Mouse (Mus musculus) spleen, postnatal 4 days (tissue): Measurements from ENCODE around the gene Gm9944.

Experiments used
- DNase-seq, 2 experiments: peaks; one replicate each; pipeline ENCODE4 v3.0.0; 2022; ENCODE audit warnings: low spot score in 2 of 2

The Gm9944 gene

GRCm38 (mm10) chr4:144453217-144453616 is at the start of gene Gm9944:
Gene Gm9944 (minus strand): TSS chr4:144453317.
- no peak for DNase-seq

GRCm38 (mm10) chr4:144493331-144493730 is 40.2 kb upstream of the Gm9944 start:
- no peak for DNase-seq

GRCm38 (mm10) chr4:144468091-144468490 is 15.0 kb upstream of the Gm9944 start:
- DNase-seq, result no peak

- DNase-seq, result no peak
These were observed 12.1 kb upstream of the Gm9944 start for GRCm38 (mm10) chr4:144465206-144465605.

- no peak for DNase-seq
These were observed 10.5 kb upstream of the Gm9944 start, which contains the start of gene Aadacl3 for GRCm38 (mm10) chr4:144463656-144464055. Gene Aadacl3 (minus strand): TSS chr4:144463756.

GRCm38 (mm10) chr4:144448546-144448945 is 4.6 kb downstream of the Gm9944 start:
- no peak for DNase-seq

- DNase-seq, result no peak
These were observed 11.5 kb downstream of the Gm9944 start for GRCm38 (mm10) chr4:144441582-144441981.

- DNase-seq, result no peak
These were observed 12.0 kb downstream of the Gm9944 start for GRCm38 (mm10) chr4:144441095-144441494.

GRCm38 (mm10) chr4:144438672-144439071 is 14.4 kb downstream of the Gm9944 start, which contains the start of gene 1700012P22Rik:
Gene 1700012P22Rik (minus strand): TSS chr4:144438772.
- no peak for DNase-seq

GRCm38 (mm10) chr4:144433216-144433615 is 19.9 kb downstream of the Gm9944 start:
- no peak for DNase-seq

- no peak for DNase-seq
These were observed 22.4 kb downstream of the Gm9944 start for GRCm38 (mm10) chr4:144430723-144431122.

- DNase-seq, result no peak
These were observed 24.2 kb downstream of the Gm9944 start for GRCm38 (mm10) chr4:144428868-144429267.

GRCm38 (mm10) chr4:144424590-144424989 is 28.5 kb downstream of the Gm9944 start:
- DNase-seq, result no peak

- no peak for DNase-seq
These were observed 32.5 kb downstream of the Gm9944 start for GRCm38 (mm10) chr4:144420644-144421043.

- no peak for DNase-seq
These were observed 44.8 kb downstream of the Gm9944 start, which contains the start of gene Pramef12 for GRCm38 (mm10) chr4:144408290-144408689. Gene Pramef12 (minus strand): TSS chr4:144408464.

GRCm38 (mm10) chr4:144406261-144406660 is 46.9 kb downstream of the Gm9944 start:
- no peak for DNase-seq

GRCm38 (mm10) chr4:144404456-144405086 is 48.5 kb downstream of the Gm9944 start:
- no peak for DNase-seq
